Mouse (Mus musculus) hindbrain, postnatal 0 days (tissue): ENCODE results near the gene Gpr150. TPM values are rescaled to one million over a fixed set of nuclear protein-coding genes. Genes with fewer than 3 reads are reported as not detected.
A peak's percentile ranks its signal among the peaks of the same experiment; 100 is the strongest.

Source experiments
- ATAC-seq: fragments of 200-750 bp; cut with Nextera tagmentation; 2 replicates; pipeline ENCODE4 v1.8.0; 2017; ENCODE audit warnings: mild to moderate bottlenecking, moderate TSS enrichment, moderate library complexity
- DNase-seq: peaks from one replicate; pipeline ENCODE4 v3.0.0-alpha.2; 2015; ENCODE audit warnings: low spot score
- H3K27ac ChIP-seq: fragments of 300-500 bp; sonication (generic); 2 replicates; pipeline ENCODE4 v1.5.1; 2014; ENCODE audit warnings: mild to moderate bottlenecking
- H3K27me3 ChIP-seq: fragments of 300-500 bp; sonication (generic); 2 replicates; pipeline ENCODE4 v1.6.1; 2014; ENCODE audit warnings: low read length, mixed read lengths; ENCODE audit not compliant: insufficient read depth
- H3K36me3 ChIP-seq: fragments of 300-500 bp; sonication (generic); 2 replicates; pipeline ENCODE4 v1.6.1; 2014; ENCODE audit warnings: low read length, mixed read lengths; ENCODE audit not compliant: insufficient read depth
- H3K4me1 ChIP-seq: fragments of 300-500 bp; sonication (generic); 2 replicates; pipeline ENCODE4 v1.6.1; 2014; ENCODE audit warnings: antibody characterized with exemption, low read length, mixed read lengths; ENCODE audit not compliant: insufficient read depth
- H3K4me2 ChIP-seq: fragments of 300-500 bp; sonication (generic); 2 replicates; pipeline ENCODE4 v1.6.1; 2014; ENCODE audit warnings: low read depth, mild to moderate bottlenecking, low read length, moderate library complexity, mixed read lengths
- H3K4me3 ChIP-seq: fragments of 300-500 bp; sonication (generic); 2 replicates; pipeline ENCODE4 v1.5.1; 2014; ENCODE audit warnings: low read length
- H3K9ac ChIP-seq: fragments of 300-500 bp; sonication (generic); replicated peaks from 2 replicates; pipeline ENCODE4 v1.6.1; 2014; ENCODE audit warnings: mild to moderate bottlenecking, low read length, moderate library complexity, mixed read lengths
- H3K9me3 ChIP-seq: fragments of 300-500 bp; sonication (generic); 2 replicates; pipeline ENCODE4 v1.6.1; 2016; ENCODE audit warnings: low read length, mixed read lengths
- CTCF ChIP-seq: IDR thresholded peaks from 2 replicates; pipeline ENCODE4 v1.5.1; 2016; ENCODE audit warnings: antibody characterized with exemption, control low read depth, low read depth
- WGBS: fragments of 180-500 bp; shearing (Covaris S2); extraction: QIAGEN DNeasy Blood & Tissue Kit; methylation state at CpG from one replicate; pipeline ENCODE4 v1.1.7; 2014; 5-methylcytosine and 5-hydroxymethylcytosine counted together
- polyA plus RNA-seq: library from polyadenylated mRNA; unstranded; fragments of >200 nt; fragmentation: Nextera tagmentation; extraction: Ambion mirVana; gene quantifications from 2 replicates; pipeline ENCODE4 v1.2.1, GENCODE M21; 2015
- total RNA-seq: library from RNA; depleted of rRNA; stranded (reverse); fragments of >200 nt; gene quantifications from 2 replicates; pipeline ENCODE4 v1.2.3, GENCODE M21; 2014

The Gpr150 gene
- total and polyA plus RNA-seq, 2 experiments from 2014 or later: 2.8 to 3.8 TPM

- Histone ChIP-seq H3K27ac (peak overlapping the region; percentile 54), H3K9me3 (no peaks in the 10 kb centered on the region), H3K4me3 (peak overlapping the region; percentile 57), H3K9ac (peak overlapping the region; percentile 54), H3K27me3 (0 out of 2 replicates have a peak, but pooled peaks cover 7% of the 10 kb centered on the region), H3K36me3 (no peaks in the 10 kb centered on the region), H3K4me2 (peak overlapping the region; percentile 98), H3K4me1 (no peaks in the 10 kb centered on the region)
- under 1% methylated on average over 58 of the region's 59 CpGs for WGBS
- no peak; the same call in 1 of the 2 replicates for TF ChIP-seq CTCF
- ATAC-seq (peak; percentile 67), DNase-seq (peak; percentile 53)
These were observed 1.2 kb downstream of the Gpr150 start for GRCm38 (mm10) chr13:76055391-76056232.

DNA sequence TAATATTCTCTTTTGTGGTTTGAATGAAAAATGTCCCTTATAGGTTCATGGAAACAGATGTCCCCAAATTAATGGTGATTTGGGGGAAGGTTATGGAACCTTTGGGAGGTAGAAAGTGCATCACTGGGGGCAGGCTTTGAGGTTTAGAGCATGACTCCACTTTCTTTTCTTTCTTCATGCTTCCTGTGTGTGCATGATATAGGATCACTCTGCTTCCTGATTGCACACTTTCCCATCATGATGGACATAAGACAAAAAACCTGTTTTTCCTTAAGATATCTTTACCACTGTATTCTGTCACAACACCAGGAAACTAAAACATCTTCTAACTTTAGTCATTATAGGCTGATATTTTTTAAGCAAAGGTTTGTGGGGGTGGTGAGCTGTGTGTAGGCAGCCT, 11.8 kb downstream of the Gpr150 start:
- H3K27me3 ChIP-seq: no peaks in the 10 kb centered on the region
- H3K27ac ChIP-seq: no peak overlapping the region
- no peaks in the 10 kb centered on the region for H3K4me1 ChIP-seq
- DNase-seq (no peak), ATAC-seq (no peak)
- H3K9me3 ChIP-seq: peaks cover 4% of the 10 kb centered on the region; the same call in 1 of the 2 replicates
- no peak overlapping the region for H3K9ac ChIP-seq
- TF ChIP-seq CTCF: no peak
- H3K36me3 ChIP-seq: no peaks in the 10 kb centered on the region
- H3K4me2 ChIP-seq: no peak overlapping the region
- no peak overlapping the region for H3K4me3 ChIP-seq

DNA sequence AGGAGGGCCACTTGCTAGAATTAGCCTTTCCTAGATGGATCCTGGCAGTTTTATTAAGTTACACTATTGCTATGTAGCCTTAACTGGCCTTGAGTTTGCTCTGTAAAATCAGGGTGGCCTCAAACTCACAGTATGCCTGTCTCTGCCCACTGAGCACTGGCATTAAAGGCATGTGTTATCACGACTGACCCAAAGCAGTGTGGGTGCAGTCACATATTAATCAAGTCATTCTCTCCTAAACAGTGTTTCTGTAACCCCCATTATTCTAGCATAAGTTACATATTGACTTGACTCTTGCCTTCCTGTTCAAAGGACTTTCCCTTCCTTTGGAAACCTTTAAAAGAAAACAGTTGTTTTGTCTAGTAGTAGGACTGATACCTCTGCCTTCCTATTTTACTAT, 14.3 kb downstream of the Gpr150 start:
- ATAC-seq (no peak), DNase-seq (no peak)
- H3K9ac ChIP-seq: no peak overlapping the region
- no peak for TF ChIP-seq CTCF
- H3K9me3 ChIP-seq: no peaks in the 10 kb centered on the region
- 64% methylated on average over 1 of the region's 1 CpGs for WGBS
- no peaks in the 10 kb centered on the region for H3K4me1 ChIP-seq
- H3K27me3 ChIP-seq: no peaks in the 10 kb centered on the region
- no peak overlapping the region for H3K4me2 ChIP-seq
- H3K4me3 ChIP-seq: no peak overlapping the region
- no peaks in the 10 kb centered on the region for H3K36me3 ChIP-seq
- no peak overlapping the region for H3K27ac ChIP-seq

DNA sequence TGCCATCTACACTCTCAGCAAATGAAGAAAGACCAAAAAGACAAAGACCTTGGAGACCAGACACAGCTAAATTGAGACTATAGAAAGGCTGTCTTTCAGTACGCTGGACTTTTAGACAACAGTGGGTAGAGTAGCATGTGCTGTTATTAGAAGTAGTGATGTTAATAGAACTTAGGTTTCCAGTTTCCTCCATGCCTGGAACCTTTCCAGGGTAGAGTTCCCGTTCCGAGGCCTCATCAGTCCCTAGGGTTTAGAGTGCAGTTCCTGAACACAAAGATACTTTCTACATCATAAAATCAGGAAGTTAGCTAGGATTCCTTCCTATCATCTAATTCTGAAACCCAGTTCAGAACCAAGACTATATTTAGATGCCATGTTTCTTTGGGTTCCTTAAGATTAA, 32.2 kb downstream of the Gpr150 start:
- WGBS: 82% methylated on average over 3 of the region's 3 CpGs
- Histone ChIP-seq H3K4me2 (no peak overlapping the region), H3K4me3 (no peak overlapping the region), H3K9ac (no peak overlapping the region), H3K27ac (no peak overlapping the region), H3K9me3 (no peaks in the 10 kb centered on the region), H3K4me1 (no peaks in the 10 kb centered on the region), H3K36me3 (no peaks in the 10 kb centered on the region), H3K27me3 (no peaks in the 10 kb centered on the region)
- no peak for DNase-seq
- no peak for TF ChIP-seq CTCF
- no peak for ATAC-seq

GRCm38 (mm10) chr13:76021782-76022181, 35.0 kb downstream of the Gpr150 start:
- H3K4me3 ChIP-seq: no peak overlapping the region
- no peak overlapping the region for H3K4me2 ChIP-seq
- peak; percentile 46 for TF ChIP-seq CTCF
- DNase-seq (peak; percentile 54), ATAC-seq (no peak)
- no peaks in the 10 kb centered on the region for H3K9me3 ChIP-seq
- peaks cover 3% of the 10 kb centered on the region; the same call in 1 of the 2 replicates for H3K4me1 ChIP-seq
- WGBS: 96% methylated on average over 2 of the region's 2 CpGs
- no peak overlapping the region for H3K9ac ChIP-seq
- H3K27ac ChIP-seq: no peak overlapping the region
- no peaks in the 10 kb centered on the region for H3K27me3 ChIP-seq
- H3K36me3 ChIP-seq: no peaks in the 10 kb centered on the region

DNA sequence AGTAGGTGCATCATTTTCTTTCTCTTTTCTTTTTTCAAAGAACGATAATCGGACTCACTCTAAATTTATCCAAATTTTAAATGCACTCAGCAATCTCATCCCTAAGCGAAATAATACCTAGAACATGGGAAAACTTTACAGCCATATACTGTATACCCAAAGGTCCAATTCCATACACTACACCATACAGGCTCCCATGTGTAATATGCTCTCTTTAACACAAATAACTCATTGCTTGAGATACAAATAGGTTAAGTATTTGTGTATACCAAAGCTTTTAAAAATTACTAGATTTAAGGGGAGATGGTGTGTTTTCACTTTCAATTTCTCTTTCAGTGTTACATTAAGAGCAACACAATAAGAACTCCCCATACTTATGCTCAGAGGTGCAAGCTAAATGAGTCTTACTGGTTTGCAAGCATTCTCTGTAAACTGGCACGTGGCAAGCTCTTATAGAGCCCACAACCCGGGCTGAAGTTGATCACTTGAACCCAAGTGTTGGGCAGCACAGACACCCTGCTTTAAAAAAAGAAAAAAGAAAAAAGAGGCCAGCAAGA, 37.9 kb downstream of the Gpr150 start:
- H3K9ac ChIP-seq: no peak overlapping the region; the same call in 1 of the 2 replicates

More for the DNA sequence above, 37.9 kb downstream of the Gpr150 start:
- Histone ChIP-seq H3K27ac (no peak overlapping the region), H3K27me3 (no peaks in the 10 kb centered on the region), H3K9me3 (no peaks in the 10 kb centered on the region), H3K4me2 (peak overlapping the region; percentile 66), H3K4me3 (peak overlapping the region; percentile 67), H3K36me3 (no peaks in the 10 kb centered on the region), H3K4me1 (peaks cover 3% of the 10 kb centered on the region; the same call in 1 of the 2 replicates)
- ATAC-seq (peak; percentile 61), DNase-seq (no peak)
- TF ChIP-seq CTCF: no peak
- WGBS: 51% methylated on average over 5 of the region's 5 CpGs
